Mouse (Mus musculus): ENCODE results near the gene Insl3. TPM values are rescaled to one million over a fixed set of nuclear protein-coding genes. Genes with fewer than 3 reads are reported as not detected.

Gene Insl3
- 10 to 100 TPM; 31.2 to 43.9 TPM for total RNA-seq (2023)

DNA sequence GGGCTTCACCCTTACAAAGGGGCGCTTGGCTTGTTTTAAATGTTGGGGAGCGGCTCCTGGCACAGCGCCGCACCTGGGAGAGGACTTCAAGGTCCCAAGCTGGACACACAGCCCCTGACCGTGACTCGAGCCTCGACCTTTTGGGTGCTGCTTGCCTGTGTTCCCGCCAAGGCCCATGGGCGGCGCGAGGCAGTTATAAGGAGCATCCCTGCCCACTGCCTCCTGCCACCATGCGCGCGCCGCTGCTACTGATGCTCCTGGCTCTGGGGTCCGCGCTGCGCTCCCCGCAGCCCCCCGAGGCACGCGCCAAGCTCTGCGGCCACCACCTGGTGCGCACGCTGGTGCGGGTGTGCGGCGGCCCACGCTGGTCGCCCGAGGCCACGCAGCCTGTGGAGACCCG, at the start of gene Insl3:
Gene Insl3, plus strand, starts transcription at position 187 of the 400 bp plus-strand sequence.

DNA sequence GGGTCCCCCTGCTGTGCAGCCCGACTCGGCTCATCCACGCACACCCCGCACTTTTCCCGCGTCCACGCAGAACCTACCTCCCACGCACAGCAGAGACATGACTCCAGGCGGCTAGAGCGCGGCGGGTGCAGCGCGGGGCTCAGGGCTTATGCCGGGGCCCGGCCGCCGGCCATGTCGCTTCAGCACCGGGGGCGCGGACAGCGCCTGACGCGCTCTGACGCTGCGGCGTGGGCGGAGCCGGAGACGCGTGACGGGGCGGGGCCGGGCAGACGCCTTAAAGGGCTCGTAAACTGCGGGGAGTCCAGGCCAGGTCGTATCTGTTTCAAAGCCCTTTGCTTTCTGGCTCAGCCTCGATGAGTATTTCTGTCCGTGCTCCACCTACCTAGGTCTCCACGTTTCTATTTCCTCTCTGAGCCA, 17.5 kb upstream of the Insl3 start, which contains the start of gene Unc13a:
Gene Unc13a, minus strand, starts transcription at position 209 of the 417 bp plus-strand sequence.

DNA sequence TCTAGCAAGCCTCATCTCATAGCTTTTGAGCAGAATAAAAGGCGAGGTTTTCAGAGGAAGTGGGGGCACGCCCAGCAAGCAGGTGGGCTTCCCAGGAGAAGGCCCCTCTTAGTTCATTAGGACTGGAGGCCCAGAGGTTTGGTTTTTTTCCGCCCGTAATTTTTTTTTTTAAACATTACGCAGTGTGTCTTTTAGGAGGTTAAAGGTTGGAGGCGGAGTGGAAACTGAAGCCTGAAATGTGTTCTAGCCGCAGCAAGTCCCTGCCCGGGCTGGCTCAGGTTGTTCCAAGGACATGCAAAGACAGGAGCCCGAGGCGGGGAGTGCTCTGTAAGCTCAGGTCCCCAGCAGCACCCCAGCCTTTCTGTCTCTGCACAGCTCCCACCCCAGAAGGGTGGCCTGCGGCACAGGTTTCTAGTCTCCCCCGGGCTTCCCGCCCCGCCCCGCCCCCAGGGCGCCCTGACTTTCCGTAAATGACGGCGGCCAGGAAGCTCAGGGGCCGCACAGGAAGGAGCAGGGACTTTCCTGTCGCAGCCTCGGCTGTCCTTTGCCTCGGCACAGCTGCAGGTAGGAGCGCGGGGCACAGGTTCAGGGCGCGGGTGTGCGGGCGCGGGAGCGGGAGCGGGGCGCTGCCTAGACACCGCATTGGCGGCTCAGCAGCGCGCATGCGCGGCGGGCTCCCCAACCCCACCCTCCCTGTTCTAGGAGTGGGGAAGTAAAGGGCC, 12.8 kb upstream of the Insl3 start, which contains the start of gene Jak3:
Gene Jak3, plus strand, starts transcription at position 277 of the 722 bp plus-strand sequence.

GRCm38 (mm10) chr8:71701414-71702086, 12.5 kb downstream of the Insl3 start, which contains the start of gene B3gnt3:
TSS of gene B3gnt3 (minus strand) at chr8:71701789.

GRCm38 (mm10) chr8:71725122-71725924, 36.3 kb downstream of the Insl3 start, which contains the start of gene Fcho1:
TSS of gene Fcho1 (minus strand) at chr8:71725716.

Other genes with a start within 250 kb of the Insl3 start
- 10 to 100 TPM; 11.8 to 15.0 TPM for gene Abhd8, start 225.6 kb upstream of the Insl3 start, total RNA-seq (2023)
- 10 to 100 TPM; 32.9 to 38.4 TPM for gene Mrpl34, start 224.3 kb upstream of the Insl3 start, total RNA-seq (2023)
- gene Dda1, start 220.0 kb upstream of the Insl3 start, total RNA-seq (2023): 100 to 1,000 TPM; 113 to 125 TPM
- 10 to 100 TPM; 13.9 to 14.8 TPM for gene Ano8, start 203.3 kb upstream of the Insl3 start, total RNA-seq (2023)
- gene Gtpbp3, start 201.1 kb upstream of the Insl3 start, total RNA-seq (2023): 10 to 100 TPM; 22.3 to 22.4 TPM
- gene Plvap, start 177.5 kb upstream of the Insl3 start, total RNA-seq (2023): under 1 TPM in 1 of 2 experiments, not detected in 1; 0.27 TPM
- gene Ccdc194, start 163.5 kb upstream of the Insl3 start, total RNA-seq (2023): not detected
- gene Bst2, start 151.8 kb upstream of the Insl3 start, total RNA-seq (2023): 10 to 100 TPM; 24.4 to 37.1 TPM
- gene Mvb12a, start 146.3 kb upstream of the Insl3 start, total RNA-seq (2023): 10 to 100 TPM; 47.0 to 50.1 TPM
- gene Tmem221, start 130.3 kb upstream of the Insl3 start, total RNA-seq (2023): not detected
- not detected for gene Nxnl1, start 122.6 kb upstream of the Insl3 start, total RNA-seq (2023)
- 10 to 100 TPM; 10.2 to 10.8 TPM for gene Slc27a1, start 120.3 kb upstream of the Insl3 start, total RNA-seq (2023)
- 100 to 1,000 TPM; 106 to 110 TPM for gene Pgls, start 97.0 kb upstream of the Insl3 start, total RNA-seq (2023)
- 100 to 1,000 TPM; 128 to 172 TPM for gene Fam129c, start 91.6 kb upstream of the Insl3 start, total RNA-seq (2023)
- 100 to 1,000 TPM; 126 to 133 TPM for gene Colgalt1, start 78.2 kb upstream of the Insl3 start, total RNA-seq (2023)
- gene Unc13a, start 17.5 kb upstream of the Insl3 start, total RNA-seq (2023): 1 to 10 TPM in 1 of 2 experiments, under 1 TPM in 1; 0.12 to 1.9 TPM
- 10 to 100 TPM; 81.2 to 87.3 TPM for gene Jak3, start 12.9 kb upstream of the Insl3 start, total RNA-seq (2023)
- gene B3gnt3, start 12.6 kb downstream of the Insl3 start, total RNA-seq (2023): under 1 TPM; 0.70 to 0.83 TPM
- gene Fcho1, start 36.5 kb downstream of the Insl3 start, total RNA-seq (2023): 100 to 1,000 TPM; 204 to 208 TPM
- 10 to 100 TPM in 1 of 2 experiments, 1 to 10 TPM in 1; 7.7 to 15.4 TPM for gene Zfp709, start 192.8 kb downstream of the Insl3 start, total RNA-seq (2023)
- gene Zfp882, start 219.4 kb downstream of the Insl3 start, total RNA-seq (2023): 10 to 100 TPM in 1 of 2 experiments, 1 to 10 TPM in 1; 9.3 to 15.1 TPM
- gene Zfp617, start 219.4 kb downstream of the Insl3 start, total RNA-seq (2023): 10 to 100 TPM; 17.0 to 24.0 TPM

Data from B cell, adult 67 days (primary cell).